Mouse (Mus musculus) testis, adult 2 months (tissue): ENCODE measurements around the gene Chrm3.

Experiments used
- CTCF ChIP-seq: fragments of 200-500 bp; IDR thresholded peaks from 2 replicates; pipeline ENCODE4 v1.5.1; 2012; ENCODE audit warnings: low read depth, mild to moderate bottlenecking, inconsistent platforms, low read length, moderate library complexity; ENCODE audit not compliant: control insufficient read depth, insufficient read depth, insufficient replicate concordance
- POLR2A ChIP-seq: fragments of 200-500 bp; IDR thresholded peaks from 2 replicates; pipeline ENCODE4 v1.6.1; 2012; ENCODE audit warnings: low read depth, mild to moderate bottlenecking, inconsistent platforms, low read length, moderate library complexity; ENCODE audit not compliant: control insufficient read depth

DNA sequence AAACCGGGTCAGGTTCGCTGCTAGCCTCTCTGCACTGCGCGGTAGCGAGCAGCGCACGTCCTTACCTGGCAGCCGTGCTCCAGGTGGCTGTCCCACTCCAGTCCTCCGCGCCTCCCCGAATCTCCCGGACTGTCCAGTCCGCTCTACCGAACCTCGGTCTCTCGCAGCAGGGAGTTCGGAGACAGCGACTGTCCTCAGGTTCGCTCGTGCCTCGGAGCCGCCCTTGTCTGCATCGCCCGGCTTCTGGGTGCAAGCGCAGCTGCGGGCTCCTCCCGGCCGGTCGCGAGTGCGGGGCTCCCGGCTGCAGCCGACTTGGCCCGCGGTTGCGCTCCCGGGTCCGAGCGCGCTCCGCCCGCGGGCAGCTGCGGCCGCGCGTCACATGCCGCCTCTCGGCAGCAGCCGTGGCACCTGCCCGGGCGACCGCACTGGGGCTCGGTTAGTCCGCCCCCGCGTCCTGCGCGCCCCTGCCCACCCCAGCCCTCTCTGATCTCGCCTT, 400 bp downstream of the Chrm3 start:
- TF ChIP-seq CTCF: no peak
- TF ChIP-seq POLR2A: no peak
